Mouse (Mus musculus) testis, adult 10 weeks (tissue): ENCODE results near the gene Slc30a1. TPM values are rescaled to one million over a fixed set of nuclear protein-coding genes. Genes with fewer than 3 reads are reported as not detected.

Experiments
- polyA plus RNA-seq: library from polyadenylated mRNA; stranded (reverse); fragments of 350-450 nt; fragmentation: Illumina TruSeq; extraction: RNeasy Lipid Tissue Mini Kit (QIAGEN cat#74804); gene quantifications from one replicate; pipeline ENCODE4 v1.2.3, GENCODE M21; 2014; ENCODE audit warnings: low read depth, low replicate concordance

The Slc30a1 gene
- polyA plus RNA-seq: 20.9 TPM

GRCm38 (mm10) chr1:191906571-191907430 lies at the start of gene Slc30a1:
TSS of gene Slc30a1 (plus strand) at chr1:191906767.

Other genes with a start within 250 kb of the Slc30a1 start
- gene Lpgat1, start 188.9 kb upstream of the Slc30a1 start, polyA plus RNA-seq: 109 TPM
- 89.7 TPM for gene Nek2, start 85.3 kb upstream of the Slc30a1 start, polyA plus RNA-seq
- gene Rd3, start 70.6 kb downstream of the Slc30a1 start, polyA plus RNA-seq: 33.6 TPM
- gene Traf5, start 185.8 kb downstream of the Slc30a1 start, polyA plus RNA-seq: 0.74 TPM
- 126 TPM for gene Rcor3, start 231.3 kb downstream of the Slc30a1 start, polyA plus RNA-seq